Mouse (Mus musculus) activated CD4-positive, CD25-positive, alpha-beta regulatory T cell, adult 4 months (primary cell): ENCODE results near the gene Gstt3. TPM values are rescaled to one million over a fixed set of nuclear protein-coding genes. Genes with fewer than 3 reads are reported as not detected.

Source experiments
- ATAC-seq: one replicate; pipeline ENCODE4 v1.8.0; 2017
- polyA plus RNA-seq, 2 experiments: library from polyadenylated mRNA; unstranded; fragments of 100-300 nt; shearing (Covaris generic); gene quantifications; one replicate each; pipeline ENCODE4 v1.2.1; 2017

Gstt3 gene
- 1 to 10 TPM; 3.3 to 6.1 TPM for polyA plus RNA-seq

DNA sequence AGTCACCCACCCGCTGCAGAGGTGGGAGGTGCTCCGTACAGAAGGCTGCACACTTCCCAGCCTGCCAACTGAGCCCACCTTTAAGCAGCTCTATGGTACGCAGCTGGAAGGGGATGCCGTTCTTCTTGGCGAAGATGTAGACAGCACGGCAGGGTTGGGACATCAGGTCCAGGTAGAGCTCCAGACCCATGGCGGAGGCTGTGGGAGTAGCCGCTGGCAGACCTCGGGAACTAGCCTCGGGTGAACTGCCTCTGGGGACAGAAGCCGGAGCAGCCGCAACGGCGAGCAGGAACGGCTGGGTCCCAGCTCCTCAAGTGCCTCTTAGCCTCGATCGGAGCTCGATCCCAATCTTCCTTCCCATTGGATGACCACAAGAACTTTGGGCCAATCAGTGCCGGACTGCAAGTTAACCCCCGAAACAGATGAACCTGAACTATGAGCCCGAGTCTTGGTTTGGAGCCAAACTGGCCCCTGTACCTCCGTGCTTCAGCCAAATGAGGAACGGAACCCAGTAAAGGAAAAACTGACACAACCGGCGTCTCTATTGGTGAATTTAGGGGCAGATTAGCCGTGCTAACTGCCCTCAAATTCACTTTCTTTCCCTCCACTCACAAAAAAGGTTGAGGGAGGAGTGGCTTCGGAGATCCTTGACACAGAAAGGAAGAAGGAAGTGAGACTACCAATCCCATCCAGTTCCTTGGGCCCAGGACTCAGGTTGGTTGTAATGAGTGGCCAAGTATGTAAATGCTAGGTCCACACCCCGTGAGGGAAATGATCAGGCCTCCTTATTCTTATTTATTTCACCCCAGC is at the start of gene Gstt3, which contains the start of gene Gm20441:
Gene Gstt3 (minus strand): TSS at position 646 of the 810 bp plus-strand sequence.
Gene Gm20441 (minus strand): TSS at position 186 of the 810 bp plus-strand sequence.
- ATAC-seq, result peak; percentile 50

- ATAC-seq, result no peak
These were observed 49.1 kb upstream of the Gstt3 start for GRCm38 (mm10) chr10:75830275-75830670.

DNA sequence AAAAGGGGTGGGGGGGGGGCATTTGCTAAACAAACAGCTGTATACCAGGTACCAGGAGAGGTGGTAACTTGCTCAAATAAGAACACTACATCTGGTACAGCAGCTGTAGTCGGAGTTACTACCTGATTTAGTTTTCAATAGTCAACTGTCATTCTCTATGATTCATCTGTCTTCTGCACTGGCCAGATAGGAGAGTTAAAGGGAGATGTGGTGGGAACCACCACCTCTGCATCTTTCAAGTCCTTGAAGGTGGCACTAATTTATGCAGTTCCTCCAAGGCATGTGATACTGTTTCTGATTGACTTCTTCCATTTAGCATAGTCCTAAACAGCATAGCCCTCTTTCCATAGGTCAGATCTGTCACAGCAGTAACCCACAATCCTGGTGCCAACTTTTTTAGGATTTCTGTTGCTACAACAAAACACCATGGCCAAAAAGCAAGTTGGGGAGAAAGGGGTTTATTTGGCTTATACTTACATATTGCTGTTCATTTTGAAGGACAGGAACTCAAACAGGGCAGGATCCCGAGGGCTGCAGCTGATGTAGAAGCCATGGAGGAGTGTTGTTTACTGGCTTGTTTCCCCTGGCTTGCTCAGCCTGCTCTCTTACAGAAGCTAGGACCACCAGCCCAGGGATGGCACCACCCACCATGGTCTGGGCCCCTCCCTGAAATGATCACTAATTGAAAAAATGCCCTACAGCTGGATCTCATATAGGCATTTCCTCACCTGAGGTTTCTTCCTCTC is 48.5 kb upstream of the Gstt3 start:
- no peak for ATAC-seq

DNA sequence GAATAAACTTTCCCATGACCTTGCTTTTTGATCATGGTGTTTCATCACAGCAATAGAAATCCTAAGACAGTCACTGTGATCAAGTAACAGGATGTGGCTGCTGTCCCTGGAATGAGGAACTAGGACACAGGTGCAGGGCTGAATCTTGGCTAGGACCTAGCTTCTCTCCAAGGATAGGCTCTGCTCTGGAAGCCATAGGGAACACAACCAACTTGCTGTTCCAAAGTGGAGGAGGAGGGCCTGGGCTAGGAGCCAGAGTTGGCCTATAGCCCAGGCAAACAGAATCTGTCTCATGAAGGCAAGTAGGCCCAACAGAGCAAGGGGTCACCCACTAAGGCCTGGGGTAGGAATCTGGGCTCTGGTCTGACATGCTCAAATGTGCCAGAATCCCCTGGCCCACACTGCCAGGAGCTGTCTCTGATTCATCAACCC is 47.3 kb upstream of the Gstt3 start:
- no peak for ATAC-seq

GRCm38 (mm10) chr10:75827668-75828360 is 46.6 kb upstream of the Gstt3 start:
- ATAC-seq, result no peak

DNA sequence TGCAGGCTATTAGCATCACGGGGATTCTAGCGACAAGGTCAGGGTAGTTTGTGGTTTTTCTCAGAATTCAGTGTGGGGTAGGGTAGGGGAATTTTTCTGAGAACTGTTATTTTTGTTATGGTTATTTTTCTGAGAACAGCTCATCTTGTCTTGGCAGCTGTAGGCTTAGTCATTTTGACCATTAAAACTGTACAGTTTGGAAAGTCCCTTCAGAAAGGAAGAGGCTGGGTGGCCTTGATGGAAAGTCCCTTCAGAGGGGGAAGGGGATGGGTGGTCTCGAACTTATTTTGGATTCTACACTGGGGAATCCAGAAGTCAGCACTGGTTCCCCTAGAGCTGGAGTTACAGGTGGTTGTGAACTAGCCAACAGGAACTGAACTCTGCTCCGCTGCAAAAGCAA is 43.3 kb upstream of the Gstt3 start:
- ATAC-seq, result no peak

- no peak for ATAC-seq
These were observed 42.6 kb upstream of the Gstt3 start for GRCm38 (mm10) chr10:75823782-75824181.

GRCm38 (mm10) chr10:75822443-75822842 is 41.2 kb upstream of the Gstt3 start, which contains the start of gene Gstt4:
Gene Gstt4, minus strand, starts transcription at chr10:75822543.
- no peak for ATAC-seq

GRCm38 (mm10) chr10:75819882-75820281 is 38.7 kb upstream of the Gstt3 start:
- ATAC-seq, result no peak

GRCm38 (mm10) chr10:75818641-75819040 is 37.4 kb upstream of the Gstt3 start:
- no peak for ATAC-seq

- ATAC-seq, result no peak
These were observed 23.0 kb upstream of the Gstt3 start for GRCm38 (mm10) chr10:75804217-75804616.

- peak; percentile 47 for ATAC-seq
These were observed 17.0 kb upstream of the Gstt3 start, which contains the start of gene Gstt1 for GRCm38 (mm10) chr10:75798176-75798696. Gene Gstt1, minus strand, starts transcription at chr10:75798584.

- ATAC-seq, result peak; percentile 63
These were observed 16.5 kb upstream of the Gstt3 start for GRCm38 (mm10) chr10:75797619-75798175.

DNA sequence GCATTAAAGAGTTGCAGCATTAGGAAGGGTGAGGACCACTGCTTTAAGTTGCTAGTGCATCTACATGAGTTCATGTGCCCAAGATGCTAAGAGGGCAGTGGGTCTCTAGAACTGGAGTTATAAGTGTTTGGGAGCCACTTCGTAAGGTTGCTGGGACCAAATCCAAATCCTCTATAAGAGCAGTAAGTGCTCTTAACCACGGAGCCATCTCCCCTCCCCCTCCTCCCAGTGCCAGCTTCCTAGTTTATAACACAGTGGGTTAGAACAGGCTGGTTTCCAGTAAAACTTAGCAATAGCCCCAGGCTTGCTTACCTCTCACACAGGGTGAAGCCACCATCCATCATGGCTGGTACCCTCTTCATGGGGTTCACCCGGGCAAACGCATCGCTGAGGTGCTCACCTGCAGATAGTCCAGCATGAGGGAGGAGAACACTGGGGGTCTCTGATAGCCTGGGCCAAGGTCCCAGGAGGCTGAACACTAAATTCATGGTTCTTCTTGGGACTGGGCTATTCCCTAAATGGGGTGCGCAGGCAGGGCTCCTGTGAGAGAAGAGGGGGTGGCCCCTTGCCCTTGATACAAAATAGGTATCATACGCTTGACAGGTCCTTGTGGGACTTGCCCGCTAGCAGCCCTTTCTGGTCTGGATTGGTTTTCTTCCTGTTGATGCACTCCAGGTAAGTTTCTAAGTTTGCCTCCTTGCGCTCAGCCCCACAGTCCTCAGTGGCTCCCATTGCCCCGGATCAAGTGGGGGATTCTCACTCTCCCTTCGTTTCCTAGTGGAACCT is 15.7 kb upstream of the Gstt3 start:
- ATAC-seq, result no peak

GRCm38 (mm10) chr10:75794880-75795279 is 13.7 kb upstream of the Gstt3 start:
- no peak for ATAC-seq

DNA sequence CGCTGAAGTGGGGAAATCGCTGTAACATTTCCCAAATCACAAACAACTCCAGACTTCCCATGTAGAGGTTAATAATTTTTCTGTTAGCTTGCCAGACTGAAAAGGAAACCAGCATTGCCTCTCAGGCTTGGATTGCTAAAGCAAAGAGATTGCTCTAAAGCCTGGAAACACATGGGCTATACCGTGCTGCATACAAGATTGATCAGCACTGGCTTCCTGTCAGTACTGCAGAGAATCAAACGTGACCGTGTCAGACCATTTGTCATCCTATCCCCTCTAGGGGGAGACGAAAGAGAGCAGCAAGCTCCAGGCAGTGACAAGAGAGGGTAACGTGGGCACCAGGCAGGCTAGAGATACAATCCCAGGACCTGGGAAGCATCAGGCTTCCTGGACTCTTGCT is 9.6 kb upstream of the Gstt3 start:
- peak; percentile 49 for ATAC-seq

- ATAC-seq, result no peak
These were observed 8.6 kb upstream of the Gstt3 start for GRCm38 (mm10) chr10:75789841-75790240.

DNA sequence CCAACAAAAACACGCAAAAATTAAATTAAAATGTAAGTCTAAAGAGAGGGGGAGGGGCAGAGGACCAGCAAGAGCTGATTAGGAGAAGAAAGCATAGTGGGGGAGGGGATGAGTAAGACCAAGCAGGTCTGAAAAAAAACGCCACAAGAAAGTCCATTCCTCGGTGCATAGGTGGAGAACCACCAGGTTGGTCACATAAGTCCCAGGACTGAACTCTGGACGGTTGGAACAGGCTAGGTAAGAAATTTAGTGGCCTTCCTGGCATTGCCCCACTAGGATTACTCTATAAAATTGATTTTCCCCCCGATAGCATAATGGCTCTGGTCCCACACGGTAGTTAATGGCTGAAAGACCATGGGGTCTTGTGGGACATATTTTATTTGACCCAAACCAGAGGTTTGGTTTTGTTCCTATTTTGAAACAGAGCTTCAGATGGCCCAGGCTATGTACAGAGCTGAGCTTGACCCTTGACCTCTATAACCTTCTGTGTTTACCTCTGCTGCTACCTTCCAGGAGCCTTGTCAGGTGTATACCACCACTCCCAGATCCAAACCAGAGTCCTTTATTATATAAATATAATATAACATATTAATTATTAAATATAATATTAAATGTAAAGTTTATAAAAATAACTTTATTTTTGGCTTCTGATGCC is 8.0 kb upstream of the Gstt3 start:
- ATAC-seq, result no peak

- ATAC-seq, result no peak
These were observed 7.1 kb upstream of the Gstt3 start for GRCm38 (mm10) chr10:75788277-75788676.

DNA sequence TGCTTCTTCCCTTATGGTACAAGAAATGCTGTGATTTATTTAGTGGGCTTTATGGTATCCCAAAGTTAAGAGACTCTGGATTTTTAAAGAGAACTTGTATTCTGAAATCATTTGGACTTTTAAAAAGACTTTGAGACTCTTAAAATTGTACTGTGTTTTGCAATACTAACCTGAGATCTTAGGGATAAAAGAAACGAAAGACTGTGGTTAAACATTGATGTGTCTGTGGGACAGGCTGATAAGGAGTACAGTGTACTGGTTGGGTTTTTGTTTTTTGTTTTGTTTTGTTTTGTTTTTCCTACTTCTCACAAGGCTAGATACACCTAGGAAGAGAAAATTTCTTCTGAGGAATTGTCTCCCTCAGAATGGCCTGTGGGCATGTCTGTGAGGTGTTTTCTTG is 4.2 kb upstream of the Gstt3 start:
- ATAC-seq, result no peak
